Mouse (Mus musculus) liver, postnatal 0 days (tissue): ENCODE results near the gene Stk11. TPM values are rescaled to one million over a fixed set of nuclear protein-coding genes. Genes with fewer than 3 reads are reported as not detected.

Experiments used
- ATAC-seq: fragments of 200-750 bp; cut with Nextera tagmentation; 2 replicates; pipeline ENCODE4 v1.8.0; 2017; ENCODE audit warnings: mild to moderate bottlenecking, moderate library complexity
- DNase-seq: peaks from one replicate; pipeline ENCODE4 v3.0.0-alpha.2; 2016
- H3K27ac ChIP-seq: fragments of 300-500 bp; sonication (generic); 2 replicates; pipeline ENCODE4 v1.5.1; 2014; ENCODE audit warnings: antibody characterized with exemption, moderate library complexity, mild to moderate bottlenecking, low read depth
- H3K27me3 ChIP-seq: fragments of 300-500 bp; sonication (generic); 2 replicates; pipeline ENCODE4 v1.6.1; 2014; ENCODE audit warnings: low read length, control low read depth, mixed read lengths; ENCODE audit not compliant: insufficient read depth
- H3K36me3 ChIP-seq: fragments of 300-500 bp; sonication (generic); replicated peaks from 2 replicates; pipeline ENCODE4 v1.6.1; 2014; ENCODE audit warnings: mild to moderate bottlenecking, control low read depth, low read length, moderate library complexity, mixed read lengths; ENCODE audit not compliant: insufficient read depth
- H3K4me1 ChIP-seq: fragments of 300-500 bp; sonication (generic); 2 replicates; pipeline ENCODE4 v1.6.1; 2014; ENCODE audit warnings: antibody characterized with exemption, mild to moderate bottlenecking, control low read depth; ENCODE audit not compliant: insufficient read depth
- H3K4me2 ChIP-seq: fragments of 300-500 bp; sonication (generic); 2 replicates; pipeline ENCODE4 v1.6.1; 2014; ENCODE audit warnings: low read depth, mild to moderate bottlenecking, low read length, moderate library complexity, mixed read lengths
- H3K4me3 ChIP-seq: fragments of 300-500 bp; sonication (generic); 2 replicates; pipeline ENCODE4 v1.5.1; 2014; ENCODE audit warnings: low read depth, low read length
- H3K9ac ChIP-seq: fragments of 300-500 bp; sonication (generic); replicated peaks from 2 replicates; pipeline ENCODE4 v1.6.1; 2014; ENCODE audit warnings: mild to moderate bottlenecking, moderate library complexity
- H3K9me3 ChIP-seq: fragments of 300-500 bp; sonication (generic); 2 replicates; pipeline ENCODE4 v1.6.1; 2016; ENCODE audit warnings: mild to moderate bottlenecking, control low read depth, low read length, mixed read lengths
- CTCF ChIP-seq: sonication (generic); IDR thresholded peaks from 2 replicates; pipeline ENCODE4 v1.5.1; 2016; ENCODE audit warnings: antibody characterized with exemption, low read depth
- EP300 ChIP-seq: IDR thresholded peaks from 2 replicates; pipeline ENCODE4 v1.6.1; 2016; ENCODE audit warnings: antibody characterized with exemption, low read depth, mild to moderate bottlenecking
- WGBS: fragments of 180-500 bp; shearing (Covaris S2); extraction: QIAGEN DNeasy Blood & Tissue Kit; methylation state at CpG from one replicate; pipeline ENCODE4 v1.1.7; 2014; ENCODE audit not compliant: insufficient replicate concordance; 5-methylcytosine and 5-hydroxymethylcytosine counted together
- polyA plus RNA-seq: library from polyadenylated mRNA; unstranded; fragments of >200 nt; fragmentation: Nextera tagmentation; extraction: Ambion mirVana; gene quantifications from 2 replicates; pipeline ENCODE4 v1.2.1, GENCODE M21; 2015

The Stk11 gene
- polyA plus RNA-seq, 1 experiment from 2014 or later: 11.2 TPM

DNA sequence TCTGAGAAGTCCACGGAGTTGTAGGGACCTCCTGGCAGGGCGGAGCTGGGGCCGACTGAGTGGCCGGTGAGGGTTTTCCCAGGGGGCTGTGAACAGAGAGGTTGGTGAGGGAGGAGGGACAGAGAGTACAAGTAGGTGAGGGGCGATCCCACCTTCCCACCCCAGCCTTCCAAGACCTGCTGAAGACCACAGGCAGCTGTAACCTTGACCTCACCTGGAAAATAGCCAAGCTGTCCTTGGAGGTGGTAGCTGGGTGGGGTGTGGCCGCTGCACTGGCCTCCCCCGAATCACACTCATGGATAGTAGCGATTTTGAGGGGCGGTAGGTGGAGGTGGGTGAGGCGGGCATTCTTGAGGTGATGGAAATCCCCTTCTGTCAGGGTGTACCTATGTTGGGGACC is 19.6 kb downstream of the Stk11 start:
- no peak for TF ChIP-seq EP300
- no peak for TF ChIP-seq CTCF
- Histone ChIP-seq H3K9me3 (no peaks in the 10 kb centered on the region), H3K9ac (no peak overlapping the region), H3K27ac (no peak overlapping the region), H3K36me3 (peaks cover 9% of the 10 kb centered on the region), H3K27me3 (peaks cover 37% of the 10 kb centered on the region), H3K4me3 (no peak overlapping the region), H3K4me1 (peaks cover 47% of the 10 kb centered on the region), H3K4me2 (no peak overlapping the region)
- ATAC-seq (no peak), DNase-seq (no peak)
- WGBS: 85% methylated on average over 10 of the region's 10 CpGs

DNA sequence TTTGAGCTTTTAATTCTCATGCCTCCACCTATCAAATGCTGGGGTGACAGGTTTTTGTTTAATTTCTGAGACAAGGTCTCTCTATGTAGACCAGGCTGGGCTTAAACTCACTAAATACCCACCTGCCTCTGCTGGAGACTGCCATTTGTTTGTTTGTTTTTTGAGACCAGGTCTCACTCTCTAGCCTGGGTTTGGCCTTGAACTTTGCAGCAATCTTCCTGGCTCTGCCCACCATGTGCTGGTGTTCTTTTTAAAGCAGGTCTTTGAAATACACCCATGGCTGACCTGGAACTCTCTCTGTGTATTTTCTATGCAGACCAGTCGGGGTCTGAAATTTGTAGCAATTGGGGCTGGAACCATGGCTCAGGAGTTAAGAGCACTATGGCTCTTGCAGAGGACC is 20.0 kb downstream of the Stk11 start:
- ATAC-seq: no peak
- no peak for DNase-seq
- Histone ChIP-seq H3K27ac (no peak overlapping the region), H3K4me2 (no peak overlapping the region), H3K27me3 (peaks cover 37% of the 10 kb centered on the region), H3K36me3 (peaks cover 4% of the 10 kb centered on the region), H3K4me3 (no peak overlapping the region), H3K9ac (no peak overlapping the region), H3K9me3 (no peaks in the 10 kb centered on the region), H3K4me1 (peaks cover 47% of the 10 kb centered on the region)
- WGBS: 88% methylated on average over 1 of the region's 1 CpGs
- TF ChIP-seq EP300 (no peak), CTCF (no peak)

DNA sequence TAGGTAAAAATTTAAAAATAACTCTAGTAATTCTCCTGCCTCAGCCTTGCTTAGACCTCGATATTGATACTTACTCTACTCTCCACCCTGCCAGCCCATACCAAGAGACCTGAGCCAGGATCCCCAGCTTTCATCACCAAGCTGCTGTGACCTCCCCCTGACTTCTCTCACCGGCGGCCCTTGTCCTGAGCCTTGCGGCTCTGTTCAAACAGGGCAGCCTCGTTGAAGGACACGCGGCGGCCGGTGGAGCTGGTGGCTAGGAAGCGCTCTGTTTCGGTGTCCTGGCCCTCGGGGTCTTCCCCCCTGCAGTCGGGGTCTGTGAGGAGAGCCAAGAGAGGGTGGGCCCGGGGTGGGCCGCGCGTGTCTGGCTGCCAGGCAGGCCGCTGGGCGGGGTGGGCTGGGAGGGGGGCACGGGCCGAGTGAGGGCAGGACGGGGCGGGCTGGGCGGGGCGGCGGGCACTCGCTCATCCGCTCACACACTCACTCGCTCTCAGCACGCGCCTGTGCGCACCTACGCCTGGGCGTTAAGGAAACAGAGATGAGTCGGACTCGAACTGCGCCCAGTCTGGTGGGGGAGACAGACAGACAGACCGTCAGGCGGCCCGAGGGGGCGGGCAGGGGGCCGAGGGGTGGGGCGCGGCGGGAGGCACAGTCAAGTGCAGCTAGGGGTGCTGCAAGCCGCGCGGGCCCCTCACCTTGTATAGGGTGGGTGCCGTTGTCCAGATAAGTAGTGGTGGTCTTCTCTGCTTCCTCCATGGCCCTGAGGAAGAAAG is 20.8 kb downstream of the Stk11 start:
- H3K27me3 ChIP-seq: peaks cover 37% of the 10 kb centered on the region
- H3K27ac ChIP-seq: no peak overlapping the region
- DNase-seq: no peak
- no peak overlapping the region for H3K4me3 ChIP-seq
- peak overlapping the region; percentile 96 for H3K4me2 ChIP-seq
- no peaks in the 10 kb centered on the region for H3K9me3 ChIP-seq
- no peak for ATAC-seq
- TF ChIP-seq EP300 (no peak), CTCF (no peak)
- H3K36me3 ChIP-seq: no peaks in the 10 kb centered on the region
- WGBS: 28% methylated on average over 39 of the region's 49 CpGs
- H3K9ac ChIP-seq: no peak overlapping the region
- H3K4me1 ChIP-seq: peaks cover 47% of the 10 kb centered on the region

DNA sequence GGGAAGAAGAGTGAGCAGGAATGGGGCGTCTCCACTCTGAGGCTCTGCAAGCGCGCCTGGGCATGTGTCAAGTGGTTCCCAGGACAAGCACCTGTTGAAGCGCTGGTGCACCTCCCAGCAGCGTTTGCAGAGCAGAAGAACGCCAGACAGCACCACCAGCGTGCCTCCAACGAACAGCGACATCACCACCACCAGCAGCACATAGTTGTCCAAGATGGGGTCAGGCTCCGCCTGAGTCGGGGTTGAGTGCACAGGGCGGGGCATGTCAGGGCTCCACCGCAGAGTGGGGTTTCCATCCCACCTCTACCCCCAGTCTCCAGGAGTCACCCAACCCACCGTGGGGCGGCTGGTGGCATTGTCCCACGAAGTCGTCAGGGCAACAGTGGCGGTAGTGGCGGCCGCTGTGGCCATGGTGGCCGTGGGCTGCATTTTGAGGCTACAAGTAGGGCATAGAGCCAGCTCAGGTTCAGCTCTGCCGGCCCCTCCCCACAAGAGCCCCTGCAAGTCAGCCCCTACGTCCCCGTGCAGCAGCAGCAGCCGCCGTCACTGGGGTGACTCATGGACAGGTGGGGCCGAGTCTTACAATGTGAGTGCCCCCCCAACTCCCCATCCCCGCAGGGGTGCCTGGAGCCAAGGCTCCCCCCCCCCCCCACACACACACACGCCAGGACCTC is 21.5 kb downstream of the Stk11 start:
- DNase-seq (no peak), ATAC-seq (no peak)
- Histone ChIP-seq H3K9ac (no peak overlapping the region), H3K4me1 (peaks cover 46% of the 10 kb centered on the region), H3K4me2 (peak overlapping the region; percentile 96), H3K27ac (no peak overlapping the region), H3K9me3 (no peaks in the 10 kb centered on the region), H3K27me3 (peaks cover 37% of the 10 kb centered on the region), H3K4me3 (peak overlapping the region; percentile 15), H3K36me3 (no peaks in the 10 kb centered on the region)
- no peak for TF ChIP-seq CTCF
- no peak for TF ChIP-seq EP300
- WGBS: 9% methylated on average over 28 of the region's 29 CpGs

DNA sequence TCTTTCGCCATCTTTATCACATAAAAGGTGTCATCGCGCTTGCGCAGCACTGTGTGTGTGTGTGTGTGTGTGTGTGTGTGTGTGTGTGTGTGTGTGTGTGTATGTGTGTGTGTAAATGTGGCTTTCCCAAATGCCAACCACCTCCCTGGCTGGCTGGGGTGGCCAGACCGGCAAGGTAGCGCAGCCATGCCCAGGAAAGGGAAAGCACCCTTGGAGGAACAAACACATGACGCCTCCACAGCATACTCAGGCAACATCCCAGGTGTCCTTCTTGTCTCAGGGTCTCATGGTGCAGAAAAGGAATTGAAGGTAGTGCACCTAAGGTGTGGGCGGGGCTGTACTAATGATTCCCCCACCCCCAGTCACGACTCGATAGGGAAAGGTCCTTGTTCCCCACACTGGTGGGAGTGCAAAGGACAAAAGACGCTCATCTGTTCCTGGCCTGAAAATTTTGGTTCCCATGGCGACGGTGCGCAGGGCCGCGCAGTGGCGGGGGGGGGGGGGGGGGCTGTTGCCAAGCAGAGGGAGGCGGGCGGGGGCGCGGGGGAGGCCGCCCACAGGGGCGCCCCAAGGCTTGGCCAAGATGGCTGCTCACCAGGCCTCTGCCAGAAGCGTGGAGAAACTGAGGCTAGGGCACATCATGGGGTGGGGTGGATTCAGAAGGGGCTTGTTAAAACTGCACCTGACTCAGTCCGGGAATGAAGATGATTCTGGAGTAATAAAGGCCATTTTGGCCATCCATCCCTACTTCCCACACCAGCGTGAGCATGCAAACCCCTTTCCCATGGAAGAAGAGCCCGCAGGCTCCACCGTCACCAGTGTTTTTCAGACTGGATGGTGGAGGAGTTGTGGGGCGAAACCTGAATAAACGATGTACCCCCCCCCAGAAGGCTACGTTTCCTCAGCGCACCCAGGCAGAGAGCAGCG is 22.3 kb downstream of the Stk11 start:
- Histone ChIP-seq H3K36me3 (no peaks in the 10 kb centered on the region), H3K4me2 (peak overlapping the region; percentile 96), H3K9ac (no peak overlapping the region), H3K27ac (no peak overlapping the region), H3K9me3 (no peaks in the 10 kb centered on the region), H3K4me1 (peaks cover 50% of the 10 kb centered on the region), H3K4me3 (peak overlapping the region; percentile 56), H3K27me3 (peaks cover 37% of the 10 kb centered on the region)
- ATAC-seq (no peak), DNase-seq (no peak)
- TF ChIP-seq EP300 (no peak), CTCF (no peak)
- 8% methylated on average over 25 of the region's 33 CpGs for WGBS
